Mouse (Mus musculus): Measurements from ENCODE around the gene Soat1. TPM values are rescaled to one million over a fixed set of nuclear protein-coding genes. Genes with fewer than 3 reads are reported as not detected.

Gene Soat1
- polyA plus RNA-seq, 1 experiment from 2014 or later: 439 TPM

Other genes with a start within 250 kb of the Soat1 start
- not detected in 3 replicates for gene Tdrd5, start 170.7 kb downstream of the Soat1 start, polyA plus RNA-seq (2018)
- gene Nphs2, start 163.6 kb downstream of the Soat1 start, polyA plus RNA-seq (2018): not detected in 3 replicates
- 146 to 902 TPM (median 727 TPM) in 3 replicates for gene Gm2000, start 108.3 kb downstream of the Soat1 start, polyA plus RNA-seq (2018)
- gene Axdnd1, start 53.2 kb downstream of the Soat1 start, polyA plus RNA-seq (2018): 0.27 to 0.30 TPM in 2 of 3 replicates, not detected in the other
- gene Gm10031, start 49.7 kb upstream of the Soat1 start, polyA plus RNA-seq (2018): 1.9 to 4.4 TPM (median 3.8 TPM) in 3 replicates
- 11.1 to 17.5 TPM (median 16.3 TPM) in 3 replicates for gene Abl2, start 84.5 kb upstream of the Soat1 start, polyA plus RNA-seq (2018)
- gene Tor3a, start 200.0 kb upstream of the Soat1 start, polyA plus RNA-seq (2018): 53.9 to 142 TPM (median 55.8 TPM) in 3 replicates
- gene Fam20b, start 244.8 kb upstream of the Soat1 start, polyA plus RNA-seq (2018): 27.5 to 34.6 TPM (median 32.7 TPM) in 3 replicates

All from macrophage (primary cell).